Mouse (Mus musculus) liver, embryonic 15.5 days (tissue): ENCODE results near the gene Rreb1. TPM values are rescaled to one million over a fixed set of nuclear protein-coding genes. Genes with fewer than 3 reads are reported as not detected.

Experiments
- ATAC-seq: fragments of 200-750 bp; cut with Nextera tagmentation; 2 replicates; pipeline ENCODE4 v1.8.0; 2017; ENCODE audit warnings: moderate number of reproducible peaks, mild to moderate bottlenecking, moderate library complexity; ENCODE audit not compliant: insufficient read depth
- H3K27ac ChIP-seq: fragments of 300-500 bp; sonication (generic); replicated peaks from 2 replicates; pipeline ENCODE4 v1.5.1; 2015; ENCODE audit warnings: mild to moderate bottlenecking, inconsistent platforms
- H3K27me3 ChIP-seq: fragments of 300-500 bp; sonication (generic); 2 replicates; pipeline ENCODE4 v1.6.1; 2015; ENCODE audit warnings: mild to moderate bottlenecking, inconsistent platforms
- H3K36me3 ChIP-seq: fragments of 300-500 bp; sonication (generic); replicated peaks from 2 replicates; pipeline ENCODE4 v1.6.1; 2015; ENCODE audit warnings: moderate library complexity, mild to moderate bottlenecking, inconsistent platforms
- H3K4me1 ChIP-seq: fragments of 300-500 bp; sonication (generic); replicated peaks from 2 replicates; pipeline ENCODE4 v1.6.1; 2015; ENCODE audit warnings: inconsistent platforms
- H3K4me2 ChIP-seq: fragments of 300-500 bp; sonication (generic); 2 replicates; pipeline ENCODE4 v1.6.1; 2015; ENCODE audit warnings: moderate library complexity, mild to moderate bottlenecking, inconsistent platforms
- H3K4me3 ChIP-seq: fragments of 300-500 bp; sonication (generic); replicated peaks from 2 replicates; pipeline ENCODE4 v1.5.1; 2015; ENCODE audit warnings: mild to moderate bottlenecking, inconsistent platforms
- H3K9ac ChIP-seq: fragments of 300-500 bp; sonication (generic); 2 replicates; pipeline ENCODE4 v1.6.1; 2015; ENCODE audit warnings: moderate library complexity, mild to moderate bottlenecking, inconsistent platforms
- H3K9me3 ChIP-seq: fragments of 300-500 bp; sonication (generic); replicated peaks from 2 replicates; pipeline ENCODE4 v1.6.1; 2016; ENCODE audit warnings: inconsistent platforms
- WGBS: fragments of 180-500 bp; shearing (Covaris S2); methylation state at CpG from one replicate; pipeline ENCODE4 v1.1.7; 2015; ENCODE audit warnings: mixed read lengths; ENCODE audit not compliant: insufficient replicate concordance; 5-methylcytosine and 5-hydroxymethylcytosine counted together
- polyA plus RNA-seq: library from polyadenylated mRNA; unstranded; fragments of >200 nt; fragmentation: Nextera tagmentation; extraction: Ambion mirVana; gene quantifications from 2 replicates; pipeline ENCODE4 v1.2.1, GENCODE M21; 2015

The Rreb1 gene
- 5.0 and 5.4 TPM in 2 replicates for polyA plus RNA-seq

DNA sequence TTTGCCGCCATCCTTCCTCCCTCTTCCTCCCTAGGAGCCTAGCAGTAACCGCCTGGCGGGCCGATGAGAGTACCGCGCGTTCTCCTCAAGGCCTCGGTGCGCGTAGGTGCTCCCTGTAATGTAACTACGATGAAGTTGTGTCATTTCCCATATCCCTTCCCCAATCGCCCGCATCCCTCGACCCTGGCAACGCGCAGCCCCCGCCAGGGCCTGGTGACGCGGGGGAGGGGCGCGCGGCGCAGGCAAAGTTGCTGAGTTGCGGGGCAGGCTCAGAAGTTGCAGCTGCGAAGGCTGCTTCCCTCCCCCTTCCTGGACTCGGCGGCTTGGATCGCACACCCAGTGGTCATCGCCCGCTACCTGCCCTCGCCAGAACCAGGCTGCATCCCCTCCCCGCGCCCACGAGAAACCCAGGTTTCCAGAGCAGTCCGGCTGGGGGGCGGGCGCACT, at the start of gene Rreb1:
TSS of gene Rreb1 (plus strand) at position 254 of the 447 bp plus-strand sequence.
- Histone ChIP-seq H3K36me3 (no peaks in the 10 kb centered on the region), H3K4me2 (peak within 1 kb of the TSS; percentile 91), H3K9ac (peak within 1 kb of the TSS; percentile 30), H3K4me1 (peaks cover 27% of the 10 kb centered on the region), H3K27ac (peak within 1 kb of the TSS; percentile 38; the same call in 1 of the 2 replicates), H3K9me3 (no peaks in the 10 kb centered on the region), H3K27me3 (peaks cover 26% of the 10 kb centered on the region), H3K4me3 (peak within 1 kb of the TSS; percentile 59)
- under 1% methylated on average over 36 of the region's 37 CpGs for WGBS
- 0 out of 2 replicates have a peak, but pooled peaks have one; percentile 37 for ATAC-seq

GRCm38 (mm10) chr13:37728551-37728950, 49.6 kb upstream of the Rreb1 start:
- Histone ChIP-seq H3K27me3 (no peaks in the 10 kb centered on the region), H3K4me3 (no peak overlapping the region), H3K4me1 (0 out of 2 replicates have a peak, but pooled peaks cover 7% of the 10 kb centered on the region), H3K27ac (no peak overlapping the region), H3K36me3 (no peaks in the 10 kb centered on the region), H3K9me3 (no peaks in the 10 kb centered on the region), H3K9ac (no peak overlapping the region), H3K4me2 (no peak overlapping the region)
- 70% methylated on average over 7 of the region's 7 CpGs for whole genome bisulfite sequencing
- ATAC-seq = no peak

DNA sequence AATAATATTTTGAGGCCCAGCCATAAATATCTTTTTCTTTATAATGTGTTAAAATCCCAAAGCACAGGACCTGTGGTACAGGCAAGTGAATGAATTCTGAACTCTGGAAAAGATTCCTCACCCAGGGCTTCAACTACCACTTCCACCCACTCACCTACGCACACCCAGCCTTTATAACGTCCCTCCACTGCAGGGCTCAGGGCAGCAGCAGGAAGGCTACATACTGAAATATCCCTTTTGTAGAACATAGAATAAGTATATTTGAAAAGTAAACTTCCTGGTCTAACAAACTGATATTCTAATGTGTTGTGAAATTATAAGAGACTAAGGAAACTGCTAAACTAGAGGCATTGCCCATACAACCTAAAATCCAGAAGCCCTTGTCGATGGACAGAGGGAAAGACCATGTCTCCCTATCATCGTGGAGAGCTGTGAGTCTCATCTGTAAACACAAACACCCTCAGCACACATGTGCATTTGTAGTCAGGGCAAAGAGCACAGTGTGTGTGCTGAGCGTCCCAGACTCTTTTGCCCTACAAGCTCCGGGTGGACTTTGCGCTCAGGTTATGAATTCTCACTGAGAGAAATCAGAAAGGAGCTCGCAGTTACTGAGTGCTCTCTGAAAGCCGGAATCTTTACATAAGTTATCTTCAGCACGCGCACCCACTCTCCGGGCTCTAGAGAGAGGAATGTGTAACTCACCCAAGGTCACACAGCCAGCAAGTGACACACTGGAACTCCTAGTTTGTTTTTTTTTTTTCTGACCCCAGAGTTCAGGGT, 46.1 kb upstream of the Rreb1 start:
- no peak overlapping the region for H3K4me2 ChIP-seq
- H3K36me3 ChIP-seq = no peaks in the 10 kb centered on the region
- peak overlapping the region; percentile 57 for H3K27ac ChIP-seq
- 70% methylated on average over 12 of the region's 12 CpGs for WGBS
- no peaks in the 10 kb centered on the region for H3K9me3 ChIP-seq
- H3K27me3 ChIP-seq = no peaks in the 10 kb centered on the region
- 0 out of 2 replicates have a peak, but pooled peaks cover 7% of the 10 kb centered on the region for H3K4me1 ChIP-seq
- H3K4me3 ChIP-seq = no peak overlapping the region
- ATAC-seq = peak; percentile 71
- H3K9ac ChIP-seq = no peak overlapping the region

DNA sequence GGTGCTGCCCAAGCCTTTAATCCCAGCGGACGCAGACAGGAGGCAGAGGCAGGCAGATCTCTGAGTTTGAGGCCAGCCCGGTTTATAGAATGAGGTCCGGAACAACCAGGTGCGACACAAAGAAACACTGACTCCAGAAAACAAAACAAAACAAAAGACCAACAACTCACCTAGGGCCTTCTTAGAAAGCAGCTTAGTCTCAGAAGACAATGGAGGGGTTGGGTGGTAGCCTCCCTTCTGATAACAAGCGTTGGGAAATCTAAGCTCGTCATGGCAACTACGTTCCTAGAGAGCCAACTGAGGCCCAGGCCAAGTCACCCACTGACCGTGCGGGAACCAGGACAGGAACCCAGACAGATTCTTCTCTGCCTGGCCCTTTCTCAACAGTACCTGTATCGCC, 43.7 kb upstream of the Rreb1 start:
- no peak for ATAC-seq
- H3K4me3 ChIP-seq = no peak overlapping the region
- H3K36me3 ChIP-seq = no peaks in the 10 kb centered on the region
- H3K9me3 ChIP-seq = no peaks in the 10 kb centered on the region
- no peaks in the 10 kb centered on the region for H3K27me3 ChIP-seq
- no peak overlapping the region for H3K27ac ChIP-seq
- 74% methylated on average over 11 of the region's 11 CpGs for WGBS
- 0 out of 2 replicates have a peak, but pooled peaks cover 7% of the 10 kb centered on the region for H3K4me1 ChIP-seq
- H3K4me2 ChIP-seq = no peak overlapping the region
- no peak overlapping the region for H3K9ac ChIP-seq

- ATAC-seq = no peak
- WGBS = 57% methylated on average over 5 of the region's 5 CpGs
- H3K9me3 ChIP-seq = no peaks in the 10 kb centered on the region
- H3K27ac ChIP-seq = no peak overlapping the region
- H3K36me3 ChIP-seq = no peaks in the 10 kb centered on the region
- no peak overlapping the region for H3K4me3 ChIP-seq
- peaks cover 22% of the 10 kb centered on the region for H3K4me1 ChIP-seq
- no peak overlapping the region for H3K4me2 ChIP-seq
- no peaks in the 10 kb centered on the region for H3K27me3 ChIP-seq
- no peak overlapping the region for H3K9ac ChIP-seq
Observed at GRCm38 (mm10) chr13:37740111-37740510, 38.1 kb upstream of the Rreb1 start.

- Histone ChIP-seq H3K9ac (no peak overlapping the region), H3K4me3 (no peak overlapping the region), H3K36me3 (no peaks in the 10 kb centered on the region), H3K4me1 (peaks cover 22% of the 10 kb centered on the region), H3K27ac (no peak overlapping the region), H3K27me3 (no peaks in the 10 kb centered on the region), H3K4me2 (no peak overlapping the region), H3K9me3 (no peaks in the 10 kb centered on the region)
- ATAC-seq = no peak
- 31% methylated on average over 5 of the region's 5 CpGs for WGBS
Observed at GRCm38 (mm10) chr13:37740752-37741151, 37.4 kb upstream of the Rreb1 start.

GRCm38 (mm10) chr13:37742248-37742647, 36.0 kb upstream of the Rreb1 start:
- WGBS = 52% methylated on average over 4 of the region's 4 CpGs
- Histone ChIP-seq H3K36me3 (no peaks in the 10 kb centered on the region), H3K9me3 (no peaks in the 10 kb centered on the region), H3K27me3 (no peaks in the 10 kb centered on the region), H3K9ac (no peak overlapping the region), H3K4me3 (no peak overlapping the region), H3K4me1 (peaks cover 22% of the 10 kb centered on the region), H3K27ac (no peak overlapping the region), H3K4me2 (no peak overlapping the region)
- no peak for ATAC-seq

- WGBS = 72% methylated on average over 7 of the region's 7 CpGs
- H3K4me1 ChIP-seq = peaks cover 26% of the 10 kb centered on the region
- H3K27me3 ChIP-seq = no peaks in the 10 kb centered on the region
- no peak overlapping the region for H3K4me3 ChIP-seq
- no peaks in the 10 kb centered on the region for H3K9me3 ChIP-seq
- H3K27ac ChIP-seq = no peak overlapping the region
- no peak overlapping the region for H3K9ac ChIP-seq
- no peak for ATAC-seq
- no peak overlapping the region for H3K4me2 ChIP-seq
- H3K36me3 ChIP-seq = no peaks in the 10 kb centered on the region
Observed at GRCm38 (mm10) chr13:37747504-37747903, 30.7 kb upstream of the Rreb1 start.

GRCm38 (mm10) chr13:37749485-37749884, 28.7 kb upstream of the Rreb1 start:
- ATAC-seq = no peak
- Histone ChIP-seq H3K9me3 (no peaks in the 10 kb centered on the region; the same call in 1 of the 2 replicates), H3K4me1 (peaks cover 26% of the 10 kb centered on the region), H3K27me3 (no peaks in the 10 kb centered on the region), H3K27ac (no peak overlapping the region), H3K9ac (no peak overlapping the region), H3K4me3 (no peak overlapping the region), H3K36me3 (no peaks in the 10 kb centered on the region), H3K4me2 (no peak overlapping the region)
- WGBS = 10% methylated on average over 3 of the region's 3 CpGs

GRCm38 (mm10) chr13:37751154-37751950, 26.8 kb upstream of the Rreb1 start:
- Histone ChIP-seq H3K9me3 (no peaks in the 10 kb centered on the region; the same call in 1 of the 2 replicates), H3K9ac (no peak overlapping the region), H3K4me3 (no peak overlapping the region), H3K4me1 (peaks cover 26% of the 10 kb centered on the region), H3K27me3 (no peaks in the 10 kb centered on the region), H3K4me2 (no peak overlapping the region), H3K36me3 (no peaks in the 10 kb centered on the region), H3K27ac (no peak overlapping the region)
- 30% methylated on average over 9 of the region's 9 CpGs for WGBS
- no peak for ATAC-seq
